21 mouse cellular contexts compared by ENCODE assay signal in genomic region chr9:78595257-78595656, GRCm38 (mm10). TPM values are rescaled to one million over a fixed set of nuclear protein-coding genes. Genes with fewer than 3 reads are reported as not detected.
A peak's percentile ranks its signal among the peaks of the same experiment; 100 is the strongest.
DNase-seq lines count a peak whose midpoint lies in the region; ATAC-seq lines count a peak whose summit lies in the region.
"Had no signal": no experiment of that assay in that cellular context is flagged by ENCODE, and none has a peak within 500 bp of the region (broad histone marks: within the 10 kb centered on the region; RNA-seq: fewer than 3 reads in every experiment).

No protein-coding gene starts in this region.

- no peak overlapping the region for H3K4me2 ChIP-seq in midbrain, embryonic 11.5 days
- no peak overlapping the region for H3K4me2 ChIP-seq in midbrain, embryonic 16.5 days (ENCODE audit: low read length)
- H3K4me2 ChIP-seq: embryonic facial prominence, embryonic 12.5 days; forebrain, embryonic 13.5 days; forebrain, embryonic 15.5 days had no signal

- H3K4me1 ChIP-seq in midbrain, embryonic 11.5 days (ENCODE audit: control insufficient read depth, insufficient read depth, low read length), result no peaks in the 10 kb centered on the region
- H3K4me1 ChIP-seq in midbrain, embryonic 16.5 days (ENCODE audit: control insufficient read depth, insufficient read depth, low read length), result no peaks in the 10 kb centered on the region
- H3K4me1 ChIP-seq: embryonic facial prominence, embryonic 10.5 days; embryonic facial prominence, embryonic 12.5 days; forebrain, embryonic 13.5 days; forebrain, embryonic 15.5 days had no signal

- no peak overlapping the region for H3K4me3 ChIP-seq in midbrain, embryonic 11.5 days (ENCODE audit: low read depth, low read length)
- H3K4me3 ChIP-seq in midbrain, embryonic 16.5 days (ENCODE audit: low read depth, low read length), result no peak overlapping the region
- H3K4me3 ChIP-seq: embryonic facial prominence, embryonic 10.5 days; embryonic facial prominence, embryonic 12.5 days; forebrain, embryonic 13.5 days; forebrain, embryonic 15.5 days had no signal

- H3K9me3 ChIP-seq in midbrain, embryonic 11.5 days (ENCODE audit: control insufficient read depth, low read length), result no peaks in the 10 kb centered on the region
- H3K9me3 ChIP-seq in midbrain, embryonic 16.5 days (replicated peaks; ENCODE audit: control insufficient read depth, low read length, poor library complexity, severe bottlenecking), result no peaks in the 10 kb centered on the region
- H3K9me3 ChIP-seq: embryonic facial prominence, embryonic 10.5 days; embryonic facial prominence, embryonic 12.5 days; forebrain, embryonic 13.5 days; forebrain, embryonic 15.5 days had no signal

- 89% methylated on average over 3 of the region's 3 CpGs for WGBS in midbrain, embryonic 11.5 days
- WGBS in midbrain, embryonic 16.5 days, result 88% methylated on average over 3 of the region's 3 CpGs

- ATAC-seq in midbrain, embryonic 11.5 days (ENCODE audit: low FRiP score), result no peak
- no peak for ATAC-seq in midbrain, embryonic 16.5 days
- ATAC-seq in megakaryocyte-erythroid progenitor cell, adult 5-6 weeks (replicated peaks; ENCODE audit: low FRiP score, low TSS enrichment, poor library complexity, severe bottlenecking), result peak; percentile 68
- ATAC-seq: activated CD4-positive, CD25-positive, alpha-beta regulatory T cell, adult 4 months; forebrain, embryonic 13.5 days; forebrain, embryonic 15.5 days; forebrain, postnatal 0 days had no signal

- no peak overlapping the region for H3K9ac ChIP-seq in midbrain, embryonic 11.5 days (ENCODE audit: low read length)
- H3K9ac ChIP-seq in midbrain, embryonic 16.5 days (ENCODE audit: low read depth, low read length), result no peak overlapping the region
- H3K9ac ChIP-seq: embryonic facial prominence, embryonic 12.5 days; forebrain, embryonic 13.5 days; forebrain, embryonic 15.5 days; forebrain, postnatal 0 days had no signal

- H3K36me3 ChIP-seq in midbrain, embryonic 11.5 days (ENCODE audit: control insufficient read depth, insufficient read depth, low read length), result no peaks in the 10 kb centered on the region
- H3K36me3 ChIP-seq in midbrain, embryonic 16.5 days (ENCODE audit: control insufficient read depth, insufficient read depth, low read length), result no peaks in the 10 kb centered on the region
- H3K36me3 ChIP-seq: embryonic facial prominence, embryonic 10.5 days; embryonic facial prominence, embryonic 12.5 days; forebrain, embryonic 15.5 days had no signal

- intact Hi-C loops in heart, postnatal 36 days (cut with DNase I), result no loop called here

- no peak overlapping the region for H3K27ac ChIP-seq in midbrain, embryonic 11.5 days (ENCODE audit: low read depth, low read length)
- H3K27ac ChIP-seq in midbrain, embryonic 16.5 days (ENCODE audit: low read length), result no peak overlapping the region
- H3K27ac ChIP-seq: embryonic facial prominence, embryonic 10.5 days; embryonic facial prominence, embryonic 12.5 days; forebrain, embryonic 13.5 days; forebrain, embryonic 15.5 days had no signal

- H3K27me3 ChIP-seq in midbrain, embryonic 11.5 days (ENCODE audit: control insufficient read depth, insufficient read depth, low read length), result no peaks in the 10 kb centered on the region
- no peaks in the 10 kb centered on the region for H3K27me3 ChIP-seq in midbrain, embryonic 16.5 days (ENCODE audit: control insufficient read depth, insufficient read depth, low read depth, low read length)
- H3K27me3 ChIP-seq: embryonic facial prominence, embryonic 12.5 days; forebrain, embryonic 13.5 days; forebrain, embryonic 15.5 days; Patski had no signal

- DNase-seq in midbrain, embryonic 11.5 days (ENCODE audit: low spot score, missing footprints), result peak; percentile 17
- peak; percentile 51 for DNase-seq in c-Kit-positive CD71-positive TER-119-negative erythroid progenitor cells, embryonic 14.5 days (ENCODE audit: low read depth)
- no peak for DNase-seq in spleen, postnatal 10 days (ENCODE audit: low spot score in 2 of 2)
- no peak for DNase-seq in heart, postnatal 36 days
- DNase-seq: adrenal gland, adult 8-10 months; adrenal gland, postnatal 14 days; adrenal gland, postnatal 36 days; cerebellum, adult 11-12 months; cerebellum, adult 2 months; cerebellum, adult 9-10 months; cerebellum, postnatal 10 days; cerebellum, postnatal 25 days; forebrain, postnatal 0 days had no signal

RNA-seq across cellular contexts. Expression of gene Slc17a5, which starts 7.4 kb away (rescaled TPM):
- polyA plus RNA-seq in midbrain, embryonic 11.5 days (2014; fragmentation: Nextera tagmentation; extraction: Ambion mirVana), result 9.8 and 12.3 TPM in 2 replicates
- 15.9 and 18.5 TPM in 2 replicates for polyA plus RNA-seq in midbrain, embryonic 16.5 days (2015; fragmentation: Nextera tagmentation; extraction: Ambion mirVana)
- total RNA-seq in megakaryocyte-erythroid progenitor cell, adult 5-6 weeks (2014; fragmentation: Nextera tagmentation), result 4.8 and 6.4 TPM in 2 replicates
- 0.94 and 6.0 TPM in 2 replicates for total RNA-seq in megakaryocyte-erythroid progenitor cell, adult 5-6 weeks (2017)
- 1 to 10 TPM; 6.5 to 6.9 TPM for total RNA-seq in heart, postnatal 36 days (2021)

RNA-seq across cellular contexts. Expression of gene Cd109, which starts 20.1 kb away (rescaled TPM):
- 6.2 and 6.7 TPM in 2 replicates for polyA plus RNA-seq in midbrain, embryonic 11.5 days (2014; fragmentation: Nextera tagmentation; extraction: Ambion mirVana)
- 0.97 and 1.0 TPM in 2 replicates for polyA plus RNA-seq in midbrain, embryonic 16.5 days (2015; fragmentation: Nextera tagmentation; extraction: Ambion mirVana)
- not detected in 2 replicates for total RNA-seq in megakaryocyte-erythroid progenitor cell, adult 5-6 weeks (2014; fragmentation: Nextera tagmentation)
- not detected in 2 replicates for total RNA-seq in megakaryocyte-erythroid progenitor cell, adult 5-6 weeks (2017)
- total RNA-seq in heart, postnatal 36 days (2021), result 1 to 10 TPM; 1.6 to 1.9 TPM

Comparison
In these comparisons a context has a peak if more than half of its experiments do, and no peak if none do; other contexts are left out.
1. DNase-seq: peak in midbrain, embryonic 11.5 days (single experiment) and c-Kit-positive CD71-positive TER-119-negative erythroid progenitor cells, embryonic 14.5 days (single experiment); none in spleen, postnatal 10 days (0 of 2) and heart, postnatal 36 days (0 of 2).